Mouse (Mus musculus) midbrain, embryonic 13.5 days (tissue): ENCODE data around the gene Ebf1. TPM values are rescaled to one million over a fixed set of nuclear protein-coding genes. Genes with fewer than 3 reads are reported as not detected.

Experiments used
- ATAC-seq: fragments of 200-750 bp; cut with Nextera tagmentation; 2 replicates; pipeline ENCODE4 v1.8.0; 2017; ENCODE audit warnings: mild to moderate bottlenecking, moderate TSS enrichment, moderate library complexity
- H3K27ac ChIP-seq: fragments of 300-500 bp; sonication (generic); 2 replicates; pipeline ENCODE4 v1.5.1; 2015; ENCODE audit warnings: inconsistent platforms, mild to moderate bottlenecking, moderate library complexity
- H3K27me3 ChIP-seq: fragments of 300-500 bp; sonication (generic); 2 replicates; pipeline ENCODE4 v1.6.1; 2015; ENCODE audit warnings: mild to moderate bottlenecking, inconsistent platforms
- H3K36me3 ChIP-seq: fragments of 300-500 bp; sonication (generic); 2 replicates; pipeline ENCODE4 v1.6.1; 2015; ENCODE audit warnings: mild to moderate bottlenecking, inconsistent platforms
- H3K4me1 ChIP-seq: fragments of 300-500 bp; sonication (generic); replicated peaks from 2 replicates; pipeline ENCODE4 v1.6.1; 2015; ENCODE audit warnings: inconsistent platforms
- H3K4me2 ChIP-seq: fragments of 300-500 bp; sonication (generic); replicated peaks from 2 replicates; pipeline ENCODE4 v1.6.1; 2015; ENCODE audit warnings: moderate library complexity, mild to moderate bottlenecking, inconsistent platforms
- H3K4me3 ChIP-seq: fragments of 300-500 bp; sonication (generic); replicated peaks from 2 replicates; pipeline ENCODE4 v1.5.1; 2015; ENCODE audit warnings: mild to moderate bottlenecking, inconsistent platforms
- H3K9ac ChIP-seq: fragments of 300-500 bp; sonication (generic); replicated peaks from 2 replicates; pipeline ENCODE4 v1.6.1; 2015; ENCODE audit warnings: mild to moderate bottlenecking, inconsistent platforms
- H3K9me3 ChIP-seq: fragments of 300-500 bp; sonication (generic); 2 replicates; pipeline ENCODE4 v1.6.1; 2016; ENCODE audit warnings: mild to moderate bottlenecking, inconsistent platforms
- WGBS: fragments of 180-500 bp; shearing (Covaris S2); methylation state at CpG from one replicate; pipeline ENCODE4 v1.1.7; 2015; 5-methylcytosine and 5-hydroxymethylcytosine counted together
- polyA plus RNA-seq: library from polyadenylated mRNA; unstranded; fragments of >200 nt; fragmentation: Nextera tagmentation; extraction: Ambion mirVana; gene quantifications from 2 replicates; pipeline ENCODE4 v1.2.1, GENCODE M21; 2015

The Ebf1 gene
- polyA plus RNA-seq, 1 experiment from 2014 or later, result 94.0 TPM

DNA sequence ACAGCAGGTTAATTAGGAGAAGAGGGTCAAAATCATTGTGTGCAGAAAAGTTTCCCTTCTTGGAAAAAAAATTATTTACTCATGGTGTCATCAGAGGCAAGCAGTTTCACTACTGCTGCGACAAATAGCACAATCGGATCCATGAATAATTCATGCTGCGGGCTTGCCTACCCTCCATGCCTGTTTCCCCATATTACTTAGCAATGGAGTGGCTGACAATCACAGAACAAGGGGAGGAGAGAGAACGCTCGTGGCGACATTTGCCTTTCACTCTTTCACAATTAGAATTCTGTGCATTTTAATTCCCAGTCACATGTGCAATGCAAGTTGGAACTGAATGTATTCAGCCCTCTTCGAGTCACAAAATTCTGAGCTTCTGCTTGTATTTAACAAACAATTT, 283.4 kb downstream of the Ebf1 start:
- WGBS, result 8% methylated on average over 7 of the region's 7 CpGs
- Histone ChIP-seq H3K9me3 (no peaks in the 10 kb centered on the region), H3K27ac (peak overlapping the region; percentile 75), H3K4me2 (peak overlapping the region; percentile 24), H3K27me3 (0 out of 2 replicates have a peak, but pooled peaks cover 5% of the 10 kb centered on the region), H3K36me3 (no peaks in the 10 kb centered on the region), H3K4me1 (peaks cover 73% of the 10 kb centered on the region), H3K9ac (no peak overlapping the region), H3K4me3 (no peak overlapping the region)
- peak; percentile 81 for ATAC-seq

DNA sequence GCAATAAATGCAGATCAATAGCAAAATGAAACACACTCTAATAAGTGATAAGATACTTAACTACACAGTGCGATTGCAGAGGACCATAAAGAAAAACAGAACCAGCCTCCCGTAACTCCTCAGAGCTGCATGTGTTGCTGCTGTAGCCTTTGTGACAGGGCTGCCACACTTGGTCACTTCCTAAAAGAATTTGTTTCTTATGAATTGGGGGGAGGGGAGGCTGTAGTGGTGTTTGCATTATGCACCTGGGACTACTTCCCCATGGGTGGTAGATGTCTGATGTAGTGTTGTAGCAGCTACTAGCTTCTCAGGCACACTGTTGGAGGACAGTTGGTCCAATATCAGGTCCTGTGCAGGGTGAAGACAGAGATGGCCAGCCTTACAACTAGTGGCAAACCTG, 284.6 kb downstream of the Ebf1 start:
- no peaks in the 10 kb centered on the region for H3K9me3 ChIP-seq
- H3K27ac ChIP-seq, result no peak overlapping the region; the same call in 1 of the 2 replicates
- whole genome bisulfite sequencing, result 59% methylated on average over 2 of the region's 2 CpGs
- H3K4me3 ChIP-seq, result no peak overlapping the region
- H3K4me1 ChIP-seq, result peaks cover 65% of the 10 kb centered on the region
- H3K9ac ChIP-seq, result no peak overlapping the region
- H3K4me2 ChIP-seq, result no peak overlapping the region
- no peak for ATAC-seq
- H3K27me3 ChIP-seq, result no peaks in the 10 kb centered on the region
- H3K36me3 ChIP-seq, result no peaks in the 10 kb centered on the region

DNA sequence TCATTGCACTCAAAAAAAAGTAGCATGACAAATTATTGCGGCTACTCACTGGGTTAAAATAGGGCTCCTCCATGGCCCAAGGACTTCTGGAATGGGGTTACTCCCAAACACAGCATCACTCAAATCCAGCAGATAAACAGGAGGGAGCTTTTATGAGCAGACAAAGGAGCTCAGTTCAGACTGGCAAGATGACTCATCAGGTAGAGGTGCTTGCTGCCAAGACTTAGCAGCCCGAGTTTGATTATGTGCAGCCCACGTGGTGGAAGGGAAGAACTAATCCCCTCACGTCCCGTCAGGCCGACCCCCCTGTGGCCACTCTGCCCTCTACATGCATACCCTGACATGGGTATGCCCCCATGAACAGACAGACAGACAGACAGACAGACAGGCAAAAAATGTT, 285.0 kb downstream of the Ebf1 start:
- ATAC-seq, result no peak
- H3K9ac ChIP-seq, result no peak overlapping the region
- H3K4me2 ChIP-seq, result no peak overlapping the region
- H3K27ac ChIP-seq, result no peak overlapping the region
- no peaks in the 10 kb centered on the region for H3K27me3 ChIP-seq
- no peaks in the 10 kb centered on the region for H3K9me3 ChIP-seq
- no peaks in the 10 kb centered on the region for H3K36me3 ChIP-seq
- no peak overlapping the region for H3K4me3 ChIP-seq
- WGBS, result 35% methylated on average over 6 of the region's 6 CpGs
- peaks cover 62% of the 10 kb centered on the region for H3K4me1 ChIP-seq

DNA sequence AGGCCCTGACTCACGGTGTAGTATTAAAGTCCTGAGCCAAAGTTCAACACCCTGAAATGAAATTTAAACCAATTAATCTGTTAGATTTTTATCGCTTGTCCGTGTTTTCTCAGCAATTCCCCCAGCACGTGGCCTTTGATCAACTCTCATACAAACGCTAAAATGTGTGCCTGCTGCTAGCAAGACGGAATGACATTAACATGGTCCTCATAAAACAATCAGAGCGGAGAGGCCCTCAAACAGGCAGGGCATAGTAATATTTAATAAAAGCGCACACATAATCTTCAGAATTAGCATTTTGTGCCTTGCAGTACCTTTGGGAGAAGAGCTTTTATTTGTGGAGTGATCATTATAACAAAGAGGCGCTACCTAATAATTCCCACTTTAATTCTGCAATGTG, 287.0 kb downstream of the Ebf1 start:
- H3K9ac ChIP-seq, result no peak overlapping the region
- 0 out of 2 replicates have a peak, but pooled peaks cover 3% of the 10 kb centered on the region for H3K27me3 ChIP-seq
- H3K27ac ChIP-seq, result peak overlapping the region; percentile 77
- H3K9me3 ChIP-seq, result no peaks in the 10 kb centered on the region
- no peaks in the 10 kb centered on the region for H3K36me3 ChIP-seq
- WGBS, result 23% methylated on average over 9 of the region's 9 CpGs
- no peak overlapping the region for H3K4me2 ChIP-seq
- H3K4me3 ChIP-seq, result no peak overlapping the region
- ATAC-seq, result peak; percentile 18; the same call in 1 of the 2 replicates
- H3K4me1 ChIP-seq, result peaks cover 55% of the 10 kb centered on the region

DNA sequence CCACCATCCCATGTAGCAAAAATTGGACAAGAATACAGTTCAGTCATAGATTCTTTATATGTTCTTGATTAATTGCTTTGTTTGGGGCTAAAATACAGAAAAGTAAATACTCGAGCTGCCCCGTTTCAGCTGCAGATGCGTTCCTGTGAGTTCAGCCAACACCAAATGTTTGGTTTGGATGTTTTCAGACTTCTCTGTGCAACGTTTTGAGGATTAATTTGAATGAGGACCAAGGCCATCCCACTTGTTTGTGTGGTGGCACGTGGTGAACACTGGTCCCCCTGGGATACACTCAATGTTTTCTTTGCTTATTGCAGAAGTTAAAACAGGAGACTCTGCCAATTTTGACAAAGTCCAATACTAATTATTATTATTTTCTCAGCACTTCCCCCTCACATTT, 289.3 kb downstream of the Ebf1 start:
- H3K4me3 ChIP-seq, result no peak overlapping the region
- no peak overlapping the region for H3K9ac ChIP-seq
- H3K4me1 ChIP-seq, result peaks cover 32% of the 10 kb centered on the region
- H3K9me3 ChIP-seq, result no peaks in the 10 kb centered on the region
- 0 out of 2 replicates have a peak, but pooled peaks cover 3% of the 10 kb centered on the region for H3K27me3 ChIP-seq
- ATAC-seq, result no peak
- H3K36me3 ChIP-seq, result no peaks in the 10 kb centered on the region
- H3K27ac ChIP-seq, result no peak overlapping the region
- 79% methylated on average over 5 of the region's 5 CpGs for WGBS
- no peak overlapping the region for H3K4me2 ChIP-seq

DNA sequence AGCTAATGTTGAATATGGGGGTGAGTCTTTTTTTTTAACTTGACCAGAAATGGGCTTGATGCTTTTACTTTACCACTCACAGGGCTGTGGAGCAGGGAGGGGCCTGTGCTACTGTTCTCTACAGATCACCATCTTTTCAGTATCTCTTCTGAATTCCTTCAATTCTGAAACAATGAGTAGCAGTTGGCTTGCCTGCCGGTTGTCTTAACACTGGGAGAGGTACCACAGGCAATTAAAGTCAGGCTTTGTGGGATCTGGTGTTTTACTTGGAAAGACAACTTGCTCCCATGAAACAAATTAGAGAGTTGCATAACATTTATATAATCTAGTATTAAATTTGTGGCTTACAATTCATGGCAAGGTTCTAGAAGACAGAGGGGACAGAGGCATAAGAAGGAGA, 294.6 kb downstream of the Ebf1 start:
- Histone ChIP-seq H3K27me3 (0 out of 2 replicates have a peak, but pooled peaks cover 3% of the 10 kb centered on the region), H3K4me3 (no peak overlapping the region), H3K9me3 (no peaks in the 10 kb centered on the region), H3K9ac (no peak overlapping the region), H3K4me2 (no peak overlapping the region), H3K27ac (no peak overlapping the region), H3K36me3 (no peaks in the 10 kb centered on the region), H3K4me1 (0 out of 2 replicates have a peak, but pooled peaks cover 4% of the 10 kb centered on the region)
- ATAC-seq, result no peak
- WGBS, result 21% methylated on average over 1 of the region's 1 CpGs

DNA sequence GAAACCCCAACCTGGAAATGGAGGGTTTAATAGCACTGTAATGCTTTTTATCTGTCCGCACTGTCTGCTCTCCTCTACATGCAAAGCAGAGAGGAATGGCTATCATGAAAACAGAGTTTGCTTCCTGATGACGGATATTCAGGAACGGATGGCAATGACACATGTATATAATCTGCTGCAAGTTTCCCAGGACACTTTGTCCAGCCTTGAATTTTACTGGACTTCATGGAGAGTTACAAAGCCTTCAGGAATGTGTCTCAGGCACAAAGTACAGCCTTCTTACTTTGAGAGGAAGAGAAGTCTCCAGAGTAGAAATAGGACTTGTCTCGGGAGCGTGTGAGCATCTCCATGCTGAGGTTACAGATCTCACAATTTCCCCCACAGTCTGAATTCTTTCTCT, 296.7 kb downstream of the Ebf1 start:
- Histone ChIP-seq H3K36me3 (no peaks in the 10 kb centered on the region), H3K27me3 (no peaks in the 10 kb centered on the region), H3K9ac (no peak overlapping the region), H3K4me2 (no peak overlapping the region), H3K27ac (no peak overlapping the region), H3K4me1 (0 out of 2 replicates have a peak, but pooled peaks cover 4% of the 10 kb centered on the region), H3K4me3 (no peak overlapping the region), H3K9me3 (no peaks in the 10 kb centered on the region)
- 94% methylated on average over 5 of the region's 5 CpGs for WGBS
- no peak for ATAC-seq

DNA sequence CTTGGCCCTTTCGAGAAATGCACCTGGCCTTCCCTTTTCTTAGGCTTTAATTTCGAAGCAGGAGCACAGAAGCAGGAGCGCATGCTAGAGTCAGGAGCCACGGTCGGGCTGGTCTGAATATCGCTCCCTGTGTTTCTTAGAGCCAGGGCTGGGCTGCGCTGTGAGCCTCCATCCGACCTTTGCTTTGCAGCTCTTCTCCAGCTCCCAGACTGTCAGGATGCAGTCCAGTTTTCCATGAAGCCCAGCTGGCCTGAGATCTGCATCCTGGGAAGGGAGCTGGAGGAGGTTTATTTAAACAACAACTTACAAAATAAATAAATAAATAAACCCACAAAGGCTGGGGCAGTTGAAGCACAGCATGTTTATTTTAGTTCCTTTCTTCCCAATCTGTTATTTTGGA, 299.9 kb downstream of the Ebf1 start:
- Histone ChIP-seq H3K4me1 (0 out of 2 replicates have a peak, but pooled peaks cover 4% of the 10 kb centered on the region), H3K9ac (no peak overlapping the region), H3K27ac (no peak overlapping the region), H3K36me3 (no peaks in the 10 kb centered on the region), H3K27me3 (no peaks in the 10 kb centered on the region), H3K4me3 (no peak overlapping the region), H3K4me2 (no peak overlapping the region), H3K9me3 (no peaks in the 10 kb centered on the region)
- 73% methylated on average over 8 of the region's 8 CpGs for whole genome bisulfite sequencing
- no peak for ATAC-seq

DNA sequence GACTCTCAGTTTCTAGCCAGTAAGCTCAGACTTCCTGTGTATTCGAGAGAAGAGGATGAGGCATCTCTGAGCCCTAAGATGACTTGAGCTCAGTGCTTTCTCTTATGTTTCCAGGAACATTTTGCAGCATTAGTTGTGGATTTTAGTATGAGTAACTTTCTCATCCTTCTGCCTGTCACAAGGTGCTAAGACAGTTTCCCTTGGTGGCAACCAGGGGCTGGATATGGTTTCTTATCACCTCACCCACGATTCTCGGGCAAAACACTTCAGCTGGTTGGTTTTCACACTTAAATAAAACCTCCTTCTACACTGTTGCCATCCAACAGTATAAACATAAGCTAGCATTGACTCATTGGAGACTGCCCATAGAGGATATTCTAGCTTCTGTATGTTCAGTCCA, 306.0 kb downstream of the Ebf1 start:
- no peak overlapping the region for H3K27ac ChIP-seq
- H3K36me3 ChIP-seq, result no peaks in the 10 kb centered on the region
- H3K4me2 ChIP-seq, result no peak overlapping the region
- WGBS, result 90% methylated on average over 3 of the region's 3 CpGs
- 0 out of 2 replicates have a peak, but pooled peaks cover 4% of the 10 kb centered on the region for H3K4me1 ChIP-seq
- no peak for ATAC-seq
- H3K9me3 ChIP-seq, result no peaks in the 10 kb centered on the region
- no peak overlapping the region for H3K9ac ChIP-seq
- H3K27me3 ChIP-seq, result no peaks in the 10 kb centered on the region
- H3K4me3 ChIP-seq, result no peak overlapping the region

DNA sequence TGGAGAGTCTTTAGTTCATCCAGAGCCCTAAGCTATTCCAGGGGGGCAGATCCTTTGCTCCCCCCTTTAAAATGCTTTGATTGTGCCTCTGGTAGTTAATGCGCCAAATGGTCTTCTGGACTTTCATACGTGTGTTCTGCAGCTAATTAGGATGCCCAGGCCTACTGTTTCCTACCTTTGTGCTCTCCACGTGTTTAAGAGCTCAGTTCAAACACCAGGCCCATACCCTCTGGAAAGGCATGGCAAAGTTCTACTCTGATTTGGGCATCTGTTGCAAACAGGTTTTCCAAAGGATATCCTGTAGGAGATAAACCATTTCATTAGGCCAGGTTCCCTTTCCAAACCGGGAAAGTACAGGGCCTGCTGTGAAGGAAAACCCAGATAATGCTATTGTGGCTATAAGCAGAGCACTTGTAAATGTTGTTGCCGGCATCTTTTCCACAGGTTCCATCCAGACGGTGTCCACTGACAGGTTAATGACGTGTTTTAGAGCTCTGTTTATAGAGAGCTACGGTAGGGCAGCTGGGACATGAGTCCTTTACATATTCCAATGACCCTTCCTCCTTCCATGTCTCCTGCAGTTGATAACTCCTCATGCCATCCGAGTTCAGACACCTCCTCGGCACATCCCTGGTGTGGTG, 306.9 kb downstream of the Ebf1 start:
- H3K9me3 ChIP-seq, result no peaks in the 10 kb centered on the region
- 87% methylated on average over 10 of the region's 10 CpGs for WGBS
- no peak overlapping the region for H3K4me3 ChIP-seq
- H3K4me2 ChIP-seq, result no peak overlapping the region
- no peaks in the 10 kb centered on the region for H3K36me3 ChIP-seq
- H3K27me3 ChIP-seq, result no peaks in the 10 kb centered on the region
- no peak overlapping the region for H3K27ac ChIP-seq
- 0 out of 2 replicates have a peak, but pooled peaks cover 4% of the 10 kb centered on the region for H3K4me1 ChIP-seq
- no peak for ATAC-seq
- no peak overlapping the region for H3K9ac ChIP-seq

DNA sequence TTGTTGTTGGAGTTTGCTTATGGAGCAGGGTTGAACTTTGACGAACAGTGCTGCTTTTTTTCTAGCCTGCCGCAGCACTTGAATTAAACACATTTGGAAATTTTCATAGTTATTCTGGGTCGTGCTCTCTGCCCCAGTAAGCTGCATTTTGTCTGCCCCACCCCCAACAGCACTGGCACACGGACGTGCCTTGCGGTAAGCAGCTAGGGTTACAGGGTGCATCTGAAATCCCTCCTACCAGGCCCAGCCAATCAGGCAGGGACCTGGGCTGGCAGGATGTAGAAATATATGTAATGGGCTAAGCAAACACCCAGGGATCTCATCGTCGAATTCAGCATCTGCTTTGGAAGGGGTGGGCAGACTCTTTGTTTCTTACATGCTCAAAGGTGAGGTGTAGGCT, 307.8 kb downstream of the Ebf1 start:
- ATAC-seq, result no peak
- Histone ChIP-seq H3K4me3 (no peak overlapping the region), H3K36me3 (no peaks in the 10 kb centered on the region), H3K9ac (no peak overlapping the region), H3K9me3 (no peaks in the 10 kb centered on the region), H3K27me3 (no peaks in the 10 kb centered on the region), H3K4me1 (0 out of 2 replicates have a peak, but pooled peaks cover 4% of the 10 kb centered on the region), H3K27ac (peak overlapping the region; percentile 15; the same call in 1 of the 2 replicates), H3K4me2 (no peak overlapping the region)
- WGBS, result 43% methylated on average over 8 of the region's 8 CpGs

DNA sequence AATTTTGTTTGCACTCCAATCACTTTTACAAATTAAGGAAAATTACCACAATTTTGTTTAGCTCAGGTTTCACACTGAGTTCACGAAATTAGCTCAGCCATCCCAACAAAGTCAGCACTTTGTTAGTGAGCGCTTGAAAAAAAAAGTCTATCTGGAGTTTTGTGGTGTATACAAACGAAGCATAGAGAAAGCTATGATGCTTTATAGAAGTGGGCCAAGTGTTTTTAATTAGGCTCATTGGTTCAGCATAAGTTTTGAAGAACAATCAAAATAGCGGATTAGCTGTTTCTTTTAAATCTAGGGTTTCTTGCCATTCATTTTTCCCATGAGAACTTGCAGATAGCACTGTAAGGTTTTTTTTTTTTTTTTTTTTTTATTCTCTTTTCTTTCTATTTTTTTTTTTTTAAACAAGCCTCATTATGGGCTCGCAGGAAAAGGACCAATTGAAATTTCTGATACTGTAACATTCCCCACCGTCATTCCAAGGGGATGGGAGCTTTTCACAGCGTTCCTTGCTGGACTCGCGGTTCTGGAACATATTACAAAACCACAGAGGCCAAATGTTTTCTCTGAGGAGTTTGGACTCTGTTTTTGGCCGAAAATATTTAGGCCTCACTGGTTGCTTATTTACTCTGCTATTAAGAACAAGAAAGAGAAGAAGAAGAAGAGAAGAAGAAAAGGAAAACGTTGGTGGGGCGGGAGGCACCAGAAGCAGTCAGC, 308.8 kb downstream of the Ebf1 start:
- Histone ChIP-seq H3K4me3 (no peak overlapping the region), H3K4me1 (0 out of 2 replicates have a peak, but pooled peaks cover 4% of the 10 kb centered on the region), H3K4me2 (no peak overlapping the region), H3K9ac (no peak overlapping the region), H3K9me3 (no peaks in the 10 kb centered on the region), H3K27ac (no peak overlapping the region), H3K27me3 (no peaks in the 10 kb centered on the region), H3K36me3 (no peaks in the 10 kb centered on the region)
- 84% methylated on average over 12 of the region's 12 CpGs for WGBS
- no peak for ATAC-seq
